Mouse (Mus musculus): ENCODE results near the gene Scgb1c1.

DNA sequence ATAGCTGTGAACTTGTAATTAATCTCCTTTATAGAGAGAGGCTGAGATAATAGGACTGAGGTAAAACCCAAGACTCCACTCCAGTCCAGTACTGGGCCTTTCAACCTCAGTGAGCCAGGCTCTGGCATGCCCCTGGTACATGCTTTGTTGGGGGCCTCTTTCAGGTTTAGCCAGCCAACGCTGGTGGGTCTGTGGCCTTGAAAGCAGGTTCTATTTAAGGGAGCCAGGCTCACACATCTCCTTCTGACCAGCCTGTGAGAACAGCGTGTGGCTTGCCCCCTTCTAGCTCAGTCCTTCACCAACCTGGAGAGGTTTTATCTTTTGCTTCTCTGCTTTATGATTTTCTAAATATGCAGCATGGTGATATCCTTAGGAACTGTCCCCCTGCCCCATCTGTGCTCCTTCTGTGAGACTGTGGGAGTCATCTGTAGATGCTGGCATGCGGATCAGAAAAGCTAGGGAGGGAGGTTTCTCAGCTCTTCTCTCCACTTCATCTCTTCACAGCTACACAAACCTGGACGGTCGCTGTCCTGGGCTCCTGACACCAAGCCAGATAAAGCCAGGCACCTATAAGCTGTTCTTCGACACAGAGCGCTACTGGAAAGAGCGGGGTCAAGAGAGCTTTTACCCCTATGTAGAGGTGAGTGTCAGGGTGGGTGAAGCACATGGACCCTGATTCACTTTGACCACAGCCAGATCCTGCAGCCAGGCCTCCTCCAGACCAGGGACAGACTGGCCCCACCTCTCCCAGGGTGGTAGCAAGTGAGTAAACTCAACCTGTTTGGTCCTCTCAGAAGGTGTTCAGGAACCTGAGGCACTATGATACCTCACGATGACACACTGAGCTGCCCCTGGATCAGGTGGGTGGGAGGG is 8.9 kb upstream of the Scgb1c1 start:
- no peak for TF ChIP-seq CTCF (conservative IDR thresholded peaks at IDR 0.05 in 1 of 2, IDR thresholded peaks at IDR 0.05 in 1 of 2; ENCODE audit: low read depth in 2 of 2, low read length in 2 of 2)
- no peak for TF ChIP-seq CHD2 (IDR thresholded peaks at IDR 0.05; ENCODE audit: low read length)
- TF ChIP-seq MAX (IDR thresholded peaks at IDR 0.05; ENCODE audit: low read length): no peak
- no peak for TF ChIP-seq USF2 (conservative IDR thresholded peaks at IDR 0.05; ENCODE audit: low read depth, low read length)
- TF ChIP-seq NRF1 (IDR thresholded peaks at IDR 0.05; ENCODE audit: low read depth, low read length): no peak
- no peak for TF ChIP-seq POLR2A (IDR thresholded peaks at IDR 0.05; ENCODE audit: low read depth, low read length)
- no peak for TF ChIP-seq RAD21 (IDR thresholded peaks at IDR 0.05; ENCODE audit: low read depth, low read length)
- TF ChIP-seq KAT2A (IDR thresholded peaks at IDR 0.05; ENCODE audit: insufficient replicate concordance, low read length): no peak
- no peak for TF ChIP-seq ZC3H11A (IDR thresholded peaks at IDR 0.05; ENCODE audit: low read depth, low read length)
- TF ChIP-seq ZKSCAN1 (IDR thresholded peaks at IDR 0.05; ENCODE audit: borderline replicate concordance, low read depth, low read length): no peak
